In genomic region chr3:151836871-151837680, GRCm38 (mm10) we compare ENCODE assay signal across 7 mouse cellular contexts. TPM values are rescaled to one million over a fixed set of nuclear protein-coding genes. Genes with fewer than 3 reads are reported as not detected.
DNase-seq lines count a peak whose midpoint lies in the region; ATAC-seq and TF ChIP-seq lines count a peak whose summit lies in the region.

TSS of gene Ptgfr (minus strand) at chr3:151837630.

- H3K9ac ChIP-seq in liver, embryonic 14.5 days (replicated peaks) = no peak within 1 kb of the TSS
- peak within 1 kb of the TSS; percentile 52 for H3K9ac ChIP-seq in neural tube, embryonic 11.5 days (ENCODE audit: low read length)

- no peaks in the 10 kb centered on the region for H3K36me3 ChIP-seq in embryonic facial prominence, embryonic 10.5 days (replicated peaks)
- no peaks in the 10 kb centered on the region for H3K36me3 ChIP-seq in liver, embryonic 14.5 days (replicated peaks; ENCODE audit: control insufficient read depth, insufficient read depth, low read depth)
- no peaks in the 10 kb centered on the region for H3K36me3 ChIP-seq in neural tube, embryonic 11.5 days (ENCODE audit: control insufficient read depth, insufficient read depth, low read length)

- H3K27ac ChIP-seq in embryonic facial prominence, embryonic 10.5 days (replicated peaks) = peak within 1 kb of the TSS; percentile 79
- H3K27ac ChIP-seq in liver, embryonic 14.5 days = no peak within 1 kb of the TSS
- no peak within 1 kb of the TSS for H3K27ac ChIP-seq in neural tube, embryonic 11.5 days (ENCODE audit: low read depth, low read length)

- peak within 1 kb of the TSS; percentile 47 for H3K4me2 ChIP-seq in liver, embryonic 14.5 days (ENCODE audit: low read depth)
- peak within 1 kb of the TSS; percentile 87 for H3K4me2 ChIP-seq in neural tube, embryonic 11.5 days (ENCODE audit: low read depth)

- peaks cover 17% of the 10 kb centered on the region for H3K4me1 ChIP-seq in embryonic facial prominence, embryonic 10.5 days
- H3K4me1 ChIP-seq in liver, embryonic 14.5 days (replicated peaks; ENCODE audit: control insufficient read depth in 2 of 2, insufficient read depth in 2 of 2, low read length in 1 of 2) = no peaks in the 10 kb centered on the region
- H3K4me1 ChIP-seq in neural tube, embryonic 11.5 days (ENCODE audit: control insufficient read depth, insufficient read depth, low read length) = 0 out of 2 replicates have a peak, but pooled peaks cover 3% of the 10 kb centered on the region

- TF ChIP-seq CTCF in liver, embryonic 14.5 days (IDR thresholded peaks at IDR 0.05; ENCODE audit: low read depth) = peak; percentile 44; the same call in 1 of the 2 replicates

- TF ChIP-seq EP300 in liver, embryonic 14.5 days (IDR thresholded peaks at IDR 0.05; ENCODE audit: low read depth) = no peak

- WGBS in embryonic facial prominence, embryonic 10.5 days = under 1% methylated on average over 30 of the region's 30 CpGs
- 4% methylated on average over 30 of the region's 30 CpGs for WGBS in liver, embryonic 14.5 days (ENCODE audit: insufficient replicate concordance)
- WGBS in neural tube, embryonic 11.5 days = under 1% methylated on average over 30 of the region's 30 CpGs

- no peaks in the 10 kb centered on the region for H3K9me3 ChIP-seq in embryonic facial prominence, embryonic 10.5 days
- no peaks in the 10 kb centered on the region for H3K9me3 ChIP-seq in liver, embryonic 14.5 days (ENCODE audit: control insufficient read depth, low read length)
- H3K9me3 ChIP-seq in neural tube, embryonic 11.5 days (ENCODE audit: control insufficient read depth, low read length) = no peaks in the 10 kb centered on the region

- H3K4me3 ChIP-seq in embryonic facial prominence, embryonic 10.5 days = peak within 1 kb of the TSS; percentile 70
- peak within 1 kb of the TSS in 1 of 2 experiments; percentile 18; a peak in 1 of 4 replicates for H3K4me3 ChIP-seq in liver, embryonic 14.5 days (ENCODE audit: insufficient read depth in 1 of 2, low read depth in 2 of 2, low read length in 2 of 2)
- H3K4me3 ChIP-seq in neural tube, embryonic 11.5 days (ENCODE audit: low read depth, low read length) = peak within 1 kb of the TSS; percentile 46

- peak; percentile 58 for DNase-seq in adrenal gland, adult 2 months
- DNase-seq in embryonic facial prominence, embryonic 10.5 days (ENCODE audit: low spot score) = peak; percentile 79
- peak; percentile 78 to 85 for DNase-seq in heart, adult 18-20 months
- peak; percentile 60 for DNase-seq in kidney, adult 11 months
- DNase-seq in liver, embryonic 14.5 days (ENCODE audit: low read depth in 3 of 3, low spot score in 3 of 3) = no peak
- peak; percentile 67 for DNase-seq in neural tube, embryonic 11.5 days (ENCODE audit: low spot score)

- peaks cover 42% of the 10 kb centered on the region for H3K27me3 ChIP-seq in embryonic facial prominence, embryonic 10.5 days (replicated peaks; ENCODE audit: low read depth, poor library complexity, severe bottlenecking)
- no peaks in the 10 kb centered on the region; the same call in 1 of the 2 replicates for H3K27me3 ChIP-seq in liver, embryonic 14.5 days (ENCODE audit: control insufficient read depth, insufficient read depth, low read length)
- H3K27me3 ChIP-seq in neural tube, embryonic 11.5 days (ENCODE audit: control insufficient read depth, insufficient read depth, low read length) = no peaks in the 10 kb centered on the region

- ATAC-seq in liver, embryonic 14.5 days (ENCODE audit: insufficient read depth) = 0 out of 2 replicates have a peak, but pooled peaks have one; percentile 21
- peak; percentile 68 for ATAC-seq in neural tube, embryonic 11.5 days (ENCODE audit: insufficient read depth, low FRiP score, low TSS enrichment)
- ATAC-seq in activated CD4-positive, CD25-positive, alpha-beta regulatory T cell, adult 4 months = no peak

RNA-seq across cellular contexts. Expression of gene Ptgfr, which starts in this region (rescaled TPM):
- total RNA-seq in adrenal gland, adult 2 months (2021) = under 1 TPM; 0.49 to 0.97 TPM
- 0.04 and 0.07 TPM in 2 replicates for polyA plus RNA-seq in adrenal gland, adult 2 months (2012; rRNA removed)
- polyA plus RNA-seq in embryonic facial prominence, embryonic 10.5 days (2016; fragmentation: Nextera tagmentation; extraction: Ambion mirVana) = 1.1 and 1.5 TPM in 2 replicates
- 1 to 10 TPM; 3.7 to 4.2 TPM for total RNA-seq in heart, adult 18-20 months (2021)
- polyA plus RNA-seq in liver, embryonic 14.5 days (2012; rRNA removed) = 0.01 TPM in 2 replicates
- polyA plus RNA-seq in liver, embryonic 14.5 days (2014; fragmentation: Nextera tagmentation; extraction: Ambion mirVana) = not detected in 2 replicates
- 2.1 and 3.2 TPM in 2 replicates for polyA plus RNA-seq in neural tube, embryonic 11.5 days (2014; fragmentation: Nextera tagmentation; extraction: Ambion mirVana)
- polyA plus RNA-seq in activated CD4-positive, CD25-positive, alpha-beta regulatory T cell, adult 4 months (2017; shearing (Covaris generic)) = not detected

Comparison
In these comparisons a context has a peak if more than half of its experiments do, and no peak if none do; other contexts are left out.
1. Peak in DNase-seq in adrenal gland, adult 2 months; RNA of the gene not detected or under 1 TPM.
2. Peak in ATAC-seq and H3K4me2 ChIP-seq in liver, embryonic 14.5 days; RNA of the gene not detected or under 1 TPM.
3. DNase-seq: peak in embryonic facial prominence, embryonic 10.5 days (single experiment), heart, adult 18-20 months (2 of 2), kidney, adult 11 months (single experiment) and neural tube, embryonic 11.5 days (single experiment); none in liver, embryonic 14.5 days (0 of 3).